Mouse (Mus musculus) CH12.LX (cell line): ENCODE measurements around the gene Cfap77. TPM values are rescaled to one million over a fixed set of nuclear protein-coding genes. Genes with fewer than 3 reads are reported as not detected.

ENCODE experiments used
- DNase-seq: peaks from one replicate; pipeline ENCODE4 v3.0.0-alpha.2; 2013; ENCODE audit errors: extremely low read depth
- H3K27ac ChIP-seq: 2 replicates; pipeline ENCODE4 v1.5.1; 2012; ENCODE audit warnings: low read depth, mild to moderate bottlenecking, control low read depth, moderate library complexity; ENCODE audit not compliant: insufficient read depth
- H3K27me3 ChIP-seq: replicated peaks from 2 replicates; pipeline ENCODE3; 2012; ENCODE audit warnings: inconsistent platforms
- H3K36me3 ChIP-seq, 2 experiments: replicated peaks in 1 of 2; 2 replicates each; pipeline versions ENCODE3 to v1.6.1; 2012; ENCODE audit warnings: inconsistent platforms in 1 of 2, low read length in 1 of 2, mild to moderate bottlenecking in 1 of 2, mixed read lengths in 1 of 2, moderate library complexity in 1 of 2; ENCODE audit not compliant: control insufficient read depth in 1 of 2, insufficient read depth in 1 of 2
- H3K4me1 ChIP-seq, 2 experiments: 2 replicates each; pipeline ENCODE4 v1.6.1; 2012; ENCODE audit warnings: inconsistent platforms in 1 of 2, moderate library complexity in 1 of 2; ENCODE audit not compliant: insufficient read depth in 2 of 2, control insufficient read depth in 1 of 2
- H3K4me2 ChIP-seq: 2 replicates; pipeline ENCODE4 v1.6.1; 2012; ENCODE audit warnings: low read depth, mild to moderate bottlenecking, control low read depth; ENCODE audit not compliant: poor library complexity, insufficient read depth, severe bottlenecking
- H3K4me3 ChIP-seq, 3 experiments: fragments of 150-350 bp in 1 of 3; sonication (generic) in 1 of 3; replicated peaks in 1 of 3; 2 replicates each; pipeline versions ENCODE3 to v1.5.1; 2011 to 2012; ENCODE audit warnings: low read depth in 2 of 3, low read length in 2 of 3, mild to moderate bottlenecking in 2 of 3, moderate library complexity in 2 of 3, control low read depth in 1 of 3, improper control_type of control experiment in 1 of 3, inconsistent platforms in 1 of 3, mixed read lengths in 1 of 3; ENCODE audit not compliant: poor library complexity in 1 of 3
- H3K79me2 ChIP-seq: replicated peaks from 2 replicates; pipeline ENCODE4 v1.6.1; 2012; ENCODE audit warnings: mild to moderate bottlenecking, moderate library complexity; ENCODE audit not compliant: control insufficient read depth, poor library complexity, insufficient read depth, severe bottlenecking; ENCODE audit errors: extremely low read depth
- H3K9ac ChIP-seq: 2 replicates; pipeline ENCODE4 v1.6.1; 2012; ENCODE audit warnings: low read depth, mild to moderate bottlenecking, control low read depth, moderate library complexity; ENCODE audit not compliant: insufficient read depth
- H3K9me3 ChIP-seq: replicated peaks from 2 replicates; pipeline ENCODE3; 2012; ENCODE audit warnings: low read length, inconsistent platforms, mixed read lengths
- CHD2 ChIP-seq: IDR thresholded peaks from 2 replicates; pipeline ENCODE4 v1.6.1; 2011; ENCODE audit warnings: low read length, improper control_type of control experiment
- CTCF ChIP-seq, 2 experiments: IDR thresholded peaks in 1 of 2; conservative IDR thresholded peaks in 1 of 2; 2 replicates each; pipeline ENCODE4 v1.5.1; 2011 to 2012; ENCODE audit warnings: low read depth in 2 of 2, low read length in 2 of 2, improper control_type of control experiment in 1 of 2, inconsistent platforms in 1 of 2, mild to moderate bottlenecking in 1 of 2, moderate library complexity in 1 of 2
- ELF1 ChIP-seq: IDR thresholded peaks from 2 replicates; pipeline ENCODE4 v1.6.1; 2014; ENCODE audit warnings: low read depth, mild to moderate bottlenecking, inconsistent platforms, low read length, improper control_type of control experiment
- GABPA ChIP-seq: IDR thresholded peaks from 2 replicates; pipeline ENCODE4 v1.6.1; 2012; ENCODE audit warnings: low read depth, low read length, improper control_type of control experiment, inconsistent platforms; ENCODE audit not compliant: insufficient replicate concordance
- JUN ChIP-seq: IDR thresholded peaks from 2 replicates; pipeline ENCODE4 v1.6.1; 2011; ENCODE audit warnings: low read depth, mild to moderate bottlenecking, low read length, improper control_type of control experiment, moderate library complexity; ENCODE audit not compliant: insufficient read depth
- JUND ChIP-seq: conservative IDR thresholded peaks from 2 replicates; pipeline ENCODE4 v1.6.1; 2011; ENCODE audit warnings: low read depth, low read length, improper control_type of control experiment
- MAX ChIP-seq: IDR thresholded peaks from 2 replicates; pipeline ENCODE4 v1.6.1; 2011; ENCODE audit warnings: low read length, improper control_type of control experiment
- MAZ ChIP-seq: IDR thresholded peaks from 2 replicates; pipeline ENCODE4 v1.6.1; 2012; ENCODE audit warnings: low read depth, mild to moderate bottlenecking, inconsistent platforms, low read length, improper control_type of control experiment, moderate library complexity
- MEF2A ChIP-seq: IDR thresholded peaks from 2 replicates; pipeline ENCODE4 v1.6.1; 2014; ENCODE audit warnings: low read depth, mild to moderate bottlenecking, inconsistent platforms, low read length, improper control_type of control experiment, borderline replicate concordance
- MXI1 ChIP-seq: IDR thresholded peaks from 2 replicates; pipeline ENCODE4 v1.6.1; 2011; ENCODE audit warnings: mild to moderate bottlenecking, low read depth, low read length, improper control_type of control experiment
- NRF1 ChIP-seq: IDR thresholded peaks from 2 replicates; pipeline ENCODE4 v1.6.1; 2014; ENCODE audit warnings: low read depth, mild to moderate bottlenecking, inconsistent platforms, low read length, improper control_type of control experiment, moderate library complexity
- PAX5 ChIP-seq: IDR thresholded peaks from 2 replicates; pipeline ENCODE4 v1.6.1; 2012; ENCODE audit warnings: low read length, inconsistent platforms, mixed read lengths
- POLR2AphosphoS2 ChIP-seq: IDR thresholded peaks from 2 replicates; pipeline ENCODE4 v1.6.1; 2011; ENCODE audit warnings: low read depth, low read length, improper control_type of control experiment
- SIN3A ChIP-seq: IDR thresholded peaks from 2 replicates; pipeline ENCODE4 v1.6.1; 2012; ENCODE audit warnings: low read length, improper control_type of control experiment, inconsistent platforms
- TBP ChIP-seq: conservative IDR thresholded peaks from 2 replicates; pipeline ENCODE4 v1.6.1; 2011; ENCODE audit warnings: low read depth, low read length, improper control_type of control experiment
- USF1 ChIP-seq: IDR thresholded peaks from 2 replicates; pipeline ENCODE4 v1.6.1; 2014; ENCODE audit warnings: low read depth, mild to moderate bottlenecking, inconsistent platforms, low read length, improper control_type of control experiment
- dilution Hi-C: fragments of 300-500 bp; cut with MboI; formaldehyde crosslinking; loops from 2 replicates; pipeline ENCODE4 v1.14.3; 2020; ENCODE audit warnings: low sequenced_read_pairs; ENCODE audit not compliant: extremely low pct_unique_long_range_greater_than_20kb, extremely low pct_ligation_motif_present
- in situ Hi-C: fragments of 300-500 bp; cut with MboI; formaldehyde crosslinking; loops from 3 replicates; pipeline ENCODE4 v1.14.3; 2019; ENCODE audit warnings: low sequenced_read_pairs, low pct_ligation_motif_present, low pct_unique_long_range_greater_than_20kb, mixed read lengths
- polyA plus RNA-seq: library from polyadenylated mRNA; unstranded; fragments of >175 nt; gene quantifications from 2 replicates; pipeline ENCODE4 v1.2.1, GENCODE M21; 2012; ENCODE audit warnings: low read depth; ENCODE audit not compliant: insufficient read length
- total RNA-seq, 2 experiments: library from RNA; depleted of rRNA; stranded (reverse); fragments of 300-350 nt in 1 of 2; fragments of >200 nt in 1 of 2; gene quantifications; 2 replicates each; pipeline ENCODE4 v1.2.3; 2012 to 2014

Gene Cfap77
- total and polyA plus RNA-seq, 3 experiments, result 0.25 to 0.47 (median 0.35) TPM

- H3K27me3 ChIP-seq, result no peaks in the 10 kb centered on the region
- no peaks in the 10 kb centered on the region for H3K79me2 ChIP-seq
- H3K36me3 ChIP-seq, result peaks cover 8 to 62% of the 10 kb centered on the region in 2 experiments
- peaks cover 12% of the 10 kb centered on the region for H3K9me3 ChIP-seq
- H3K9ac ChIP-seq, result no peak overlapping the region
- H3K4me2 ChIP-seq, result no peak overlapping the region
- H3K4me3 ChIP-seq, result no peak overlapping the region
- no peak overlapping the region for H3K27ac ChIP-seq
- dilution Hi-C loops, result no loop called here
- peaks cover 2 to 56% of the 10 kb centered on the region in 2 experiments; a peak in 3 of 4 replicates for H3K4me1 ChIP-seq
- no peak for TF ChIP-seq PAX5
- no peak for TF ChIP-seq POLR2AphosphoS2
- no peak for TF ChIP-seq CTCF (conservative IDR thresholded peaks at IDR 0.05 in 1 of 2, IDR thresholded peaks at IDR 0.05 in 1 of 2; ENCODE audit: low read depth in 2 of 2, low read length in 2 of 2)
- no peak for TF ChIP-seq ELF1
- no peak for TF ChIP-seq GABPA
- no peak for TF ChIP-seq CHD2
- TF ChIP-seq TBP, result no peak
- no peak for TF ChIP-seq MXI1
- no peak for TF ChIP-seq JUN
- TF ChIP-seq NRF1, result no peak
- TF ChIP-seq MEF2A, result no peak
- TF ChIP-seq MAZ, result no peak
- DNase-seq, result no peak
- in situ Hi-C loops, result no loop called here
Measured at GRCm38 (mm10) chr2:28909186-28909817, 145.6 kb downstream of the Cfap77 start.

GRCm38 (mm10) chr2:28908389-28909153 lies 146.3 kb downstream of the Cfap77 start:
- Histone ChIP-seq H3K4me2 (no peak overlapping the region), H3K4me3 (no peak overlapping the region), H3K4me1 (peaks cover 2 to 63% of the 10 kb centered on the region in 2 experiments; a peak in 3 of 4 replicates), H3K27ac (no peak overlapping the region), H3K9me3 (peaks cover 12% of the 10 kb centered on the region), H3K9ac (no peak overlapping the region), H3K27me3 (no peaks in the 10 kb centered on the region), H3K36me3 (peaks cover 8 to 68% of the 10 kb centered on the region in 2 experiments), H3K79me2 (no peaks in the 10 kb centered on the region)
- dilution Hi-C loops, result no loop called here
- in situ Hi-C loops, result no loop called here
- no peak for DNase-seq
- TF ChIP-seq TBP (no peak), SIN3A (no peak), JUND (no peak), MAZ (no peak), USF1 (no peak), MAX (no peak), GABPA (no peak), MEF2A (no peak), JUN (no peak)
